Mouse (Mus musculus) heart, postnatal 0 days (tissue): ENCODE measurements around the gene Cyp4a31. TPM values are rescaled to one million over a fixed set of nuclear protein-coding genes. Genes with fewer than 3 reads are reported as not detected.
"Not testable (repeated sequence)": the region's sequence is repeated elsewhere in the genome, so short reads cannot be mapped to it uniquely, and the experiment has no call there.

ENCODE experiments used
- ATAC-seq: fragments of 200-750 bp; cut with Nextera tagmentation; 2 replicates; pipeline ENCODE4 v1.8.0; 2017; ENCODE audit warnings: low read depth, moderate number of reproducible peaks, moderate library complexity; ENCODE audit not compliant: insufficient read depth
- DNase-seq: peaks from one replicate; pipeline ENCODE4 v3.0.0-alpha.2; 2016; ENCODE audit warnings: low spot score
- H3K27ac ChIP-seq: fragments of 300-500 bp; sonication (generic); 2 replicates; pipeline ENCODE4 v1.5.1; 2014; ENCODE audit warnings: low read depth, mild to moderate bottlenecking
- H3K27me3 ChIP-seq: fragments of 300-500 bp; sonication (generic); 2 replicates; pipeline ENCODE4 v1.6.1; 2014; ENCODE audit warnings: low read length, mixed read lengths; ENCODE audit not compliant: control insufficient read depth, insufficient read depth
- H3K36me3 ChIP-seq: fragments of 300-500 bp; sonication (generic); replicated peaks from 2 replicates; pipeline ENCODE4 v1.6.1; 2014; ENCODE audit warnings: low read length, mixed read lengths; ENCODE audit not compliant: control insufficient read depth, insufficient read depth
- H3K4me1 ChIP-seq: fragments of 300-500 bp; sonication (generic); 2 replicates; pipeline ENCODE4 v1.6.1; 2014; ENCODE audit warnings: antibody characterized with exemption; ENCODE audit not compliant: control insufficient read depth, insufficient read depth
- H3K4me2 ChIP-seq: fragments of 300-500 bp; sonication (generic); 2 replicates; pipeline ENCODE4 v1.6.1; 2014; ENCODE audit warnings: low read depth, mild to moderate bottlenecking, low read length, moderate library complexity
- H3K4me3 ChIP-seq: fragments of 300-500 bp; sonication (generic); 2 replicates; pipeline ENCODE4 v1.5.1; 2014; ENCODE audit warnings: low read depth, low read length
- H3K9ac ChIP-seq: fragments of 300-500 bp; sonication (generic); replicated peaks from 2 replicates; pipeline ENCODE4 v1.6.1; 2014; ENCODE audit warnings: low read depth, low read length, mixed read lengths
- H3K9me3 ChIP-seq: fragments of 300-500 bp; sonication (generic); replicated peaks from 2 replicates; pipeline ENCODE4 v1.6.1; 2016; ENCODE audit warnings: low read length; ENCODE audit not compliant: control insufficient read depth
- CTCF ChIP-seq: IDR thresholded peaks from 2 replicates; pipeline ENCODE4 v1.5.1; 2016; ENCODE audit warnings: antibody characterized with exemption, control low read depth, low read depth
- EP300 ChIP-seq: IDR thresholded peaks from 2 replicates; pipeline ENCODE4 v1.6.1; 2016; ENCODE audit warnings: antibody characterized with exemption, low read depth
- WGBS: fragments of 180-500 bp; shearing (Covaris S2); extraction: QIAGEN DNeasy Blood & Tissue Kit; methylation state at CpG from one replicate; pipeline ENCODE4 v1.1.7; 2014; 5-methylcytosine and 5-hydroxymethylcytosine counted together
- polyA plus RNA-seq: library from polyadenylated mRNA; unstranded; fragments of >200 nt; fragmentation: Nextera tagmentation; extraction: Ambion mirVana; gene quantifications from 2 replicates; pipeline ENCODE4 v1.2.1, GENCODE M21; 2015
- total RNA-seq: library from RNA; depleted of rRNA; stranded (reverse); fragments of >200 nt; gene quantifications from 2 replicates; pipeline ENCODE4 v1.2.3, GENCODE M21; 2014; ENCODE audit warnings: low replicate concordance; rRNA removed

The Cyp4a31 gene
- total and polyA plus RNA-seq, 2 experiments from 2014 or later: not detected

DNA sequence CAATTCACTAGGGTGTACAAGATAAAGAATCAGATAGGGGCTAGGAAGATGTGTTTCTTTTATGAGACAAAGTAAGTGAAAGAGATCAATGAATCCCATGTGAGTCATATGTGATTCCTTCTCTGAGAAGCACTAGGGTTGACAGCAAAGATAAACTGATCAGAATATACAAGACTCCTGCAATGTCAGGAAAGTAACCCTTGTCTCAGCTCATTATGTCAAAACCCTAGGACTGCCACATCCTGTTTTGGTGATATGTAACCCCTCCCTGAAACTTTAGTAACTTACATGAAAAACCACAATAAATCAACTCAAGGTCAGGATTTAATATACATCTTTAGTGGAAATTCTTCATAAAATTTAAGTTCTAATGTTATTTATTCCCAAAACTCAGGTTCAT lies 50.6 kb downstream of the Cyp4a31 start:
- no peak for ATAC-seq
- no peaks in the 10 kb centered on the region for H3K9me3 ChIP-seq

DNA sequence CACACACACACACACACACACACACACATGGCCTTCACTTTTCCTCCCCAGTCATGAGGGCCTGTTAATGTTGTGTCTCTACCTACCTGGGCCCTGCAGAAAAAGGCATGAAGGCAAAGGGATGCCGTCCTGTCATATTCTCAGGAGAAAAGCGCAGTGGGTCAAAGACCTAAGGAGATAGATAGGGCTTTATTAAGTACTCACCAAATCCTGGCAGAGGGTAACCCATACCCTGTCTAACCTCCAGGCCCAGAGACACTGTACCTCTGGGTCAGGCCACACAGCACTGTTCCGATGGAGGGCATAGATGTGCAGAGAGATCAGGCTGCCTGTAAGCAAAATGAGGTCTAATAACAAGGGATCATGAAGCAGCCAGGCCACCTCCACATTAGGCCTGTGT lies 62.1 kb downstream of the Cyp4a31 start:
- H3K4me1 ChIP-seq, H3K27me3 ChIP-seq, H3K4me3 ChIP-seq, H3K36me3 ChIP-seq, H3K9ac ChIP-seq, ATAC-seq, H3K4me2 ChIP-seq, H3K27ac ChIP-seq, DNase-seq, H3K9me3 ChIP-seq: not testable (repeated sequence)
- 87% methylated on average over 3 of the region's 3 CpGs for WGBS

More for the DNA sequence above, 50.6 kb downstream of the Cyp4a31 start:
- no peak overlapping the region for H3K27ac ChIP-seq
- no peaks in the 10 kb centered on the region for H3K36me3 ChIP-seq
- no peak overlapping the region for H3K9ac ChIP-seq
- H3K4me1 ChIP-seq: no peaks in the 10 kb centered on the region
- no peak overlapping the region for H3K4me3 ChIP-seq
- H3K27me3 ChIP-seq: no peaks in the 10 kb centered on the region
- DNase-seq: no peak
- H3K4me2 ChIP-seq: no peak overlapping the region
- no peak for TF ChIP-seq EP300
- TF ChIP-seq CTCF: no peak

Other genes with a start within 250 kb of the Cyp4a31 start
- gene Cyp4a12b, start 152.0 kb upstream of the Cyp4a31 start, total RNA-seq: not detected in 2 replicates
- gene Cyp4a12b, start 152.0 kb upstream of the Cyp4a31 start, polyA plus RNA-seq: not detected in 2 replicates
- not detected in 2 replicates for gene Cyp4a30b, start 111.0 kb upstream of the Cyp4a31 start, total RNA-seq
- gene Cyp4a30b, start 111.0 kb upstream of the Cyp4a31 start, polyA plus RNA-seq: not detected in 2 replicates
- gene Cyp4a14, start 67.5 kb upstream of the Cyp4a31 start, total RNA-seq: 0.89 and 26.4 TPM in 2 replicates
- 0.19 TPM in 1 of 2 replicates, not detected in the other for gene Cyp4a14, start 67.5 kb upstream of the Cyp4a31 start, polyA plus RNA-seq
- gene Cyp4a10, start 45.4 kb upstream of the Cyp4a31 start, total RNA-seq: not detected in 2 replicates
- gene Cyp4a10, start 45.4 kb upstream of the Cyp4a31 start, polyA plus RNA-seq: not detected in 2 replicates
- gene Cyp4a32, start 37.3 kb downstream of the Cyp4a31 start, total RNA-seq: not detected in 2 replicates
- not detected in 2 replicates for gene Cyp4a32, start 37.3 kb downstream of the Cyp4a31 start, polyA plus RNA-seq
- 8.7 and 14.5 TPM in 2 replicates for gene Cyp4b1, start 84.1 kb downstream of the Cyp4a31 start, total RNA-seq
- 8.7 and 9.4 TPM in 2 replicates for gene Cyp4b1, start 84.1 kb downstream of the Cyp4a31 start, polyA plus RNA-seq
- 20.8 and 30.3 TPM in 2 replicates for gene Efcab14, start 174.1 kb downstream of the Cyp4a31 start, total RNA-seq
- 16.3 and 17.1 TPM in 2 replicates for gene Efcab14, start 174.1 kb downstream of the Cyp4a31 start, polyA plus RNA-seq
- not detected in 2 replicates for gene Tex38, start 217.4 kb downstream of the Cyp4a31 start, total RNA-seq
- 0.30 and 0.55 TPM in 2 replicates for gene Tex38, start 217.4 kb downstream of the Cyp4a31 start, polyA plus RNA-seq
- 40.0 and 49.0 TPM in 2 replicates for gene Atpaf1, start 221.2 kb downstream of the Cyp4a31 start, total RNA-seq
- 75.9 and 86.4 TPM in 2 replicates for gene Atpaf1, start 221.2 kb downstream of the Cyp4a31 start, polyA plus RNA-seq